ENCODE assay signal across 10 mouse cellular contexts in genomic region chr19:8019904-8020349, GRCm38 (mm10). TPM values are rescaled to one million over a fixed set of nuclear protein-coding genes. Genes with fewer than 3 reads are reported as not detected.
A peak's percentile ranks its signal among the peaks of the same experiment; 100 is the strongest.
DNase-seq lines count a peak whose midpoint lies in the region; ATAC-seq lines count a peak whose summit lies in the region.
"Had no signal": no experiment of that assay in that cellular context is flagged by ENCODE, and none has a peak within 500 bp of the region (broad histone marks: within the 10 kb centered on the region; RNA-seq: fewer than 3 reads in every experiment).

No protein-coding gene starts in this region.

- peak; percentile 98 for DNase-seq in 416B (ENCODE audit: low read depth)
- peak; percentile 94 for DNase-seq in A20 (ENCODE audit: low read depth, low spot score)
- DNase-seq in urinary bladder, adult 2 months (ENCODE audit: low spot score), result no peak
- DNase-seq in urinary bladder, adult 18-20 months (ENCODE audit: low spot score in 2 of 2), result no peak
- DNase-seq in forebrain, embryonic 10.5 days (ENCODE audit: extremely low spot score, low spot score), result no peak
- DNase-seq: kidney, adult 8-10 months had no signal

- H3K36me3 ChIP-seq in forebrain, embryonic 10.5 days (replicated peaks), result no peaks in the 10 kb centered on the region
- H3K36me3 ChIP-seq: midbrain, embryonic 15.5 days had no signal

- H3K4me3 ChIP-seq in forebrain, embryonic 10.5 days, result no peak overlapping the region
- H3K4me3 ChIP-seq: midbrain, embryonic 15.5 days had no signal

- no peaks in the 10 kb centered on the region for H3K4me1 ChIP-seq in forebrain, embryonic 10.5 days
- H3K4me1 ChIP-seq: midbrain, embryonic 15.5 days had no signal

- peaks cover 40% of the 10 kb centered on the region for H3K9me3 ChIP-seq in forebrain, embryonic 10.5 days

- ATAC-seq in hematopoietic stem cell, adult 5-6 weeks (replicated peaks in 1 of 2; ENCODE audit: insufficient read depth in 1 of 2, low FRiP score in 2 of 2, low TSS enrichment in 1 of 2, low read depth in 1 of 2, poor library complexity in 2 of 2, severe bottlenecking in 2 of 2), result peak; percentile 96 to 98
- ATAC-seq in monocyte, adult 5-6 weeks (replicated peaks; ENCODE audit: insufficient number of reproducible peaks, low FRiP score, low TSS enrichment, poor library complexity, severe bottlenecking), result peak; percentile 82
- ATAC-seq: midbrain, embryonic 15.5 days had no signal

- no peak overlapping the region for H3K27ac ChIP-seq in forebrain, embryonic 10.5 days
- H3K27ac ChIP-seq: midbrain, embryonic 15.5 days had no signal

- no peaks in the 10 kb centered on the region for H3K27me3 ChIP-seq in forebrain, embryonic 10.5 days (ENCODE audit: poor library complexity, severe bottlenecking)
- H3K27me3 ChIP-seq: midbrain, embryonic 15.5 days had no signal

- WGBS in forebrain, embryonic 10.5 days, result 94% methylated on average over 13 of the region's 13 CpGs

RNA-seq across cellular contexts. Expression of gene Slc22a27, which starts 54.1 kb away (rescaled TPM):
- total RNA-seq in hematopoietic stem cell, adult 5-6 weeks (2017), result not detected in 2 replicates
- not detected in 3 replicates for total RNA-seq in monocyte, adult 5-6 weeks (2017)
- not detected in 2 replicates for polyA plus RNA-seq in urinary bladder, adult 2 months (2012; rRNA removed)
- polyA plus RNA-seq in forebrain, embryonic 10.5 days (2016; fragmentation: Nextera tagmentation; extraction: Ambion mirVana), result not detected in 2 replicates
- polyA plus RNA-seq: forebrain, embryonic 11.5 days; midbrain, embryonic 15.5 days had no signal

Comparison
In these comparisons a context has a peak if more than half of its experiments do, and no peak if none do; other contexts are left out.
1. DNase-seq: peak in 416B (single experiment) and A20 (single experiment); none in urinary bladder, adult 2 months (single experiment), urinary bladder, adult 18-20 months (0 of 2) and forebrain, embryonic 10.5 days (single experiment).